Mouse (Mus musculus) 3134 (cell line): Measurements from ENCODE around the gene Ntan1.
"Not testable (repeated sequence)": the region's sequence is repeated elsewhere in the genome, so short reads cannot be mapped to it uniquely, and the experiment has no call there.

Experiments
- DNase-seq: peaks from one replicate; pipeline ENCODE4 v3.0.0-alpha.2; 2011; ENCODE audit warnings: low spot score; ENCODE audit not compliant: insufficient read length; ENCODE audit errors: extremely low read depth

Ntan1 gene

GRCm38 (mm10) chr16:13830444-13830843 lies 11.8 kb downstream of the Ntan1 start:
- DNase-seq: no peak

- DNase-seq: no peak
Observed at GRCm38 (mm10) chr16:13831606-13832005, 13.0 kb downstream of the Ntan1 start.

- no peak for DNase-seq
Observed at GRCm38 (mm10) chr16:13834382-13834781, 15.7 kb downstream of the Ntan1 start.

- no peak for DNase-seq
Observed at GRCm38 (mm10) chr16:13840056-13840455, 21.4 kb downstream of the Ntan1 start.

- DNase-seq: no peak
Observed at GRCm38 (mm10) chr16:13840956-13841355, 22.3 kb downstream of the Ntan1 start.

- no peak for DNase-seq
Observed at GRCm38 (mm10) chr16:13845031-13845430, 26.4 kb downstream of the Ntan1 start.

- no peak for DNase-seq
Observed at GRCm38 (mm10) chr16:13846675-13847074, 28.0 kb downstream of the Ntan1 start.

- DNase-seq: no peak
Observed at GRCm38 (mm10) chr16:13848310-13848709, 29.7 kb downstream of the Ntan1 start.

- DNase-seq: no peak
Observed at GRCm38 (mm10) chr16:13851446-13851845, 32.8 kb downstream of the Ntan1 start.

- DNase-seq: no peak
Observed at GRCm38 (mm10) chr16:13853886-13854285, 35.2 kb downstream of the Ntan1 start.

GRCm38 (mm10) chr16:13866076-13866475 lies 47.4 kb downstream of the Ntan1 start:
- no peak for DNase-seq

GRCm38 (mm10) chr16:13866616-13867015 lies 48.0 kb downstream of the Ntan1 start:
- no peak for DNase-seq

- DNase-seq: not testable (repeated sequence)
Observed at GRCm38 (mm10) chr16:13867406-13867805, 48.8 kb downstream of the Ntan1 start.

- DNase-seq: no peak
Observed at GRCm38 (mm10) chr16:13867910-13868514, 49.4 kb downstream of the Ntan1 start.

- DNase-seq: peak; percentile 32
Observed at GRCm38 (mm10) chr16:13875483-13875882, 56.8 kb downstream of the Ntan1 start.

GRCm38 (mm10) chr16:13883094-13883774 lies 64.6 kb downstream of the Ntan1 start:
- no peak for DNase-seq
